Mouse (Mus musculus) hindbrain, embryonic 12.5 days (tissue): ENCODE data around the gene Mgat5b. TPM values are rescaled to one million over a fixed set of nuclear protein-coding genes. Genes with fewer than 3 reads are reported as not detected.

Experiments used
- ATAC-seq: fragments of 200-750 bp; cut with Nextera tagmentation; 2 replicates; pipeline ENCODE4 v1.8.0; 2017; ENCODE audit warnings: moderate TSS enrichment; ENCODE audit not compliant: low FRiP score
- H3K27ac ChIP-seq: fragments of 300-500 bp; sonication (generic); 2 replicates; pipeline ENCODE4 v1.5.1; 2016; ENCODE audit warnings: mild to moderate bottlenecking
- H3K27me3 ChIP-seq: fragments of 300-500 bp; sonication (generic); 2 replicates; pipeline ENCODE4 v1.6.1; 2016; ENCODE audit warnings: mild to moderate bottlenecking
- H3K36me3 ChIP-seq: fragments of 300-500 bp; sonication (generic); 2 replicates; pipeline ENCODE4 v1.6.1; 2016; ENCODE audit warnings: mild to moderate bottlenecking
- H3K4me1 ChIP-seq: fragments of 300-500 bp; sonication (generic); 2 replicates; pipeline ENCODE4 v1.6.1; 2016
- H3K4me2 ChIP-seq: fragments of 300-500 bp; sonication (generic); replicated peaks from 2 replicates; pipeline ENCODE4 v1.6.1; 2016; ENCODE audit warnings: mild to moderate bottlenecking
- H3K4me3 ChIP-seq: fragments of 300-500 bp; sonication (generic); 2 replicates; pipeline ENCODE4 v1.5.1; 2016; ENCODE audit warnings: mild to moderate bottlenecking
- H3K9ac ChIP-seq: fragments of 300-500 bp; sonication (generic); 2 replicates; pipeline ENCODE4 v1.6.1; 2016; ENCODE audit warnings: mild to moderate bottlenecking, moderate library complexity
- H3K9me3 ChIP-seq: fragments of 300-500 bp; sonication (generic); replicated peaks from 2 replicates; pipeline ENCODE4 v1.6.1; 2016; ENCODE audit warnings: mild to moderate bottlenecking
- WGBS: fragments of 180-500 bp; shearing (Covaris S2); methylation state at CpG from one replicate; pipeline ENCODE4 v1.1.7; 2016; 5-methylcytosine and 5-hydroxymethylcytosine counted together
- polyA plus RNA-seq: library from polyadenylated mRNA; unstranded; fragments of >200 nt; fragmentation: Nextera tagmentation; extraction: Ambion mirVana; gene quantifications from 2 replicates; pipeline ENCODE4 v1.2.1, GENCODE M21; 2016

The Mgat5b gene
- polyA plus RNA-seq = 23.8 TPM in 2 replicates

DNA sequence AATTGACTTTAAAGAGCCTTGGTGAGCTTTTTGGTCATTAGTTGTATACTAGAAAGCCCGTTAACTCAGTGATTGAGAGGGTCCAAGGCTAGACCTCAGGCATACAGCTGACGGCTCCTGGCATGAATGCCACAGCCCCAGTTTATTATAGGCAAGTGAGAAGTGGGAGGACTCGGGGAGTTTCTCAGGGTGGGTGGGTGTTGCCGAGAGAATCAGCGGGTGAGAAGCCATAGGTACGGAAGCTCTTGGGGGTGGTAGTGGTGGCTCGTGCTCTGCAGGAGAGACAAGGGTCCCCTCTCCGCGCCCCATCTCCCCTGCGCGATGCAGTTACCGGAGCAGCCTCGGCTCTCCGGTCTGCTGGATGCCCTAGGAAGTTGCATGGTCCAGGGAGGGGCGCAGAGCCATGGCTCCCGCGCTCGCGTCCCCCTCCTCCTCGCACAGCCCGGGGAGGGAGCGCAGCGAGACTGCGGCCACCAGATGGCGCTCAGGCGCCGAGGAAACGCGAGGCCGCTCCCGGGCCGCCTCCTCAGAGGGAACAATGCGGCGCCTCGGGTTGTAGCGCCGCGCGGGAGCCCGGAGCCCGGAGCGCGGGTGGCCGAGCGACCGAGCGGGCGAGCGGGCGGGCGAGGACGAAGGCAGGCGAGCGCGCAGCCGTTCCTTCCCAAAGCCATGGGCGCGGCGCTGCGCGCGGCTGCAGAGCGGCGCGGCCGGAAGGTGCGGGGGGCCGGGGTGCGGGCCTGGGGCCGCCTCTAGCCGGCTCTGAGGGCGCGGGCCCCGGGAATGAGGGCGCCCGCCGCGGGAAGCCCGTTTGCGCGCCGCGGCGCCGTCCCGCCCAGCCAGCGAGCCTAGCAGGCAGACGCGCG, at the start of gene Mgat5b:
Gene Mgat5b (plus strand): TSS at position 541 of the 863 bp plus-strand sequence.
- peak within 1 kb of the TSS; percentile 83 for H3K4me3 ChIP-seq
- H3K9me3 ChIP-seq = no peaks in the 10 kb centered on the region
- H3K36me3 ChIP-seq = peaks cover 5% of the 10 kb centered on the region
- H3K4me2 ChIP-seq = peak within 1 kb of the TSS; percentile 87
- peaks cover 56% of the 10 kb centered on the region for H3K4me1 ChIP-seq
- H3K27me3 ChIP-seq = peaks cover 41% of the 10 kb centered on the region
- peak; percentile 85 for ATAC-seq
- peak within 1 kb of the TSS; percentile 99 for H3K9ac ChIP-seq
- H3K27ac ChIP-seq = peak within 1 kb of the TSS; percentile 88
- WGBS = under 1% methylated on average over 82 of the region's 90 CpGs

DNA sequence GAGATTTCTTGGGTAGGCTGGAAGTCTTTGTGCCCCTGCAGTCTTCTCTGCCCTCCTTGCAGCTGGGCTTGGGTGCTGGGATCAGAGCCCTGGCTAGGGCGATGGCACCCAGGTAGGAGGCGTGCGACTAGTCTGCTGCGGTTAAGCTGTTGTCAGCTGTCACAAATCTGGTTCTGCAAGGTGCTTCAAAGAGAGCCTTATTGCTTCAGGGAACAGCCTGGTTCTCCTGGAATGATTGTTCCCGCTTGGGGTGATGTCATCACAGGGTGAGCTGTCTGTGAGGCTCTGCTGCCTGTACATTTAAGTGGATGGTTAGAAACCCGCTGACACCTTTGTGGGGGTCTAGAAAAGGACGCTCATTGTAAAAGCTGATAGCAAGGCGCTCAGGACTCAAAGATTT, 49.4 kb upstream of the Mgat5b start:
- Histone ChIP-seq H3K4me3 (no peak overlapping the region), H3K4me2 (no peak overlapping the region), H3K9me3 (no peaks in the 10 kb centered on the region), H3K27me3 (no peaks in the 10 kb centered on the region), H3K36me3 (peaks cover 74% of the 10 kb centered on the region), H3K9ac (no peak overlapping the region), H3K27ac (no peak overlapping the region), H3K4me1 (0 out of 2 replicates have a peak, but pooled peaks cover 2% of the 10 kb centered on the region)
- WGBS = 94% methylated on average over 8 of the region's 8 CpGs
- ATAC-seq = no peak

GRCm38 (mm10) chr11:116869641-116870040, 49.0 kb upstream of the Mgat5b start:
- H3K27ac ChIP-seq = no peak overlapping the region
- H3K4me1 ChIP-seq = no peaks in the 10 kb centered on the region
- H3K9me3 ChIP-seq = no peaks in the 10 kb centered on the region
- no peak for ATAC-seq
- peaks cover 76% of the 10 kb centered on the region for H3K36me3 ChIP-seq
- no peaks in the 10 kb centered on the region for H3K27me3 ChIP-seq
- 86% methylated on average over 4 of the region's 4 CpGs for WGBS
- H3K4me2 ChIP-seq = no peak overlapping the region
- no peak overlapping the region for H3K4me3 ChIP-seq
- no peak overlapping the region for H3K9ac ChIP-seq

DNA sequence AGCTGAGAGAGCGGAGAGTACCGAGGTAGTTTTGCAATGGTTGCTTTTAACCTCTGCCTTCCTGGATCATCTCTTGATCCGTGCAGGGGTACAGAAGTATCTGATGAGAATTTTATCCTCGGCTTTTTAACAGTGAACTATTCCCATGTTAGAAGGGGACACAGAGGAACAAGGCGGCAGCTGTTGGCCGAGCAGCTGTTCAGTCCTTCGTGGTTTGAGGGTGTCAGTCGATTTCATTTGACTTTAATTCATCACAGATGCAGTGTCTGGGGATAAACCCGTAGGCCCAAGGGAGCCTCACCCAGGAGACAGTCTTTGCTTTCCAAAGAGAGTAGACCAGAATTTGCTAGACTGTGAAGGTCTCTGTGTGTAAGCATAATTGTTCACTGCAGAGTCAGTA, 47.1 kb upstream of the Mgat5b start:
- ATAC-seq = no peak
- Histone ChIP-seq H3K4me1 (no peaks in the 10 kb centered on the region), H3K9ac (no peak overlapping the region), H3K9me3 (no peaks in the 10 kb centered on the region), H3K4me2 (no peak overlapping the region), H3K27ac (no peak overlapping the region), H3K27me3 (no peaks in the 10 kb centered on the region), H3K36me3 (peaks cover 62% of the 10 kb centered on the region), H3K4me3 (no peak overlapping the region)
- 89% methylated on average over 9 of the region's 9 CpGs for WGBS

- no peaks in the 10 kb centered on the region for H3K27me3 ChIP-seq
- H3K36me3 ChIP-seq = peaks cover 47% of the 10 kb centered on the region
- 84% methylated on average over 20 of the region's 20 CpGs for WGBS
- no peak overlapping the region for H3K27ac ChIP-seq
- no peak overlapping the region for H3K4me2 ChIP-seq
- no peak overlapping the region for H3K4me3 ChIP-seq
- H3K4me1 ChIP-seq = no peaks in the 10 kb centered on the region
- no peak overlapping the region for H3K9ac ChIP-seq
- no peaks in the 10 kb centered on the region for H3K9me3 ChIP-seq
- ATAC-seq = no peak
Observed at GRCm38 (mm10) chr11:116873987-116874386, 44.7 kb upstream of the Mgat5b start.

- Histone ChIP-seq H3K9me3 (no peaks in the 10 kb centered on the region), H3K9ac (no peak overlapping the region), H3K27ac (no peak overlapping the region), H3K4me2 (no peak overlapping the region), H3K4me1 (no peaks in the 10 kb centered on the region; the same call in 1 of the 2 replicates), H3K36me3 (peaks cover 17% of the 10 kb centered on the region), H3K27me3 (no peaks in the 10 kb centered on the region), H3K4me3 (no peak overlapping the region)
- ATAC-seq = no peak
- WGBS = 94% methylated on average over 8 of the region's 8 CpGs
Observed at GRCm38 (mm10) chr11:116878454-116878853, 40.2 kb upstream of the Mgat5b start.

DNA sequence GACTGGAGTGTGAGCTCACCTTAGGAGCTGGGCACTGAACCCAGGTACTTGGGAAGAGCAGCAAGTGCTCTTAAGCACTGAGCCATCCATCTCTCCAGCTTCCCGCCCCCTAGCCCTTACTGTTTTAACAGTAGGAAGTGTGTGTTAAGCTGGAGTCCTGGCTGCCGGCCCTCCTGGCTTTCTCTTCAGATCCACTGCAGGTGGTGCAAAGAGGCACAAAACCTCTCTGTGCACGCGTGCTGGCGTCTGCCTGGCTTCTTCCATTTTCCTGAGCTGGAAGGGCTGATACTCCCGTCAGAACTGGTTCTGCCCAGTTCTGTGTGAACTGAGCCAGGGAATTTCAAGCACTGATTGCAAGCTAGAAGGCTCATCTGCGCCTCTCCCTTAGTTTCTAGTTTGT, 37.8 kb upstream of the Mgat5b start:
- H3K27me3 ChIP-seq = peaks cover 3% of the 10 kb centered on the region; the same call in 1 of the 2 replicates
- peaks cover 5% of the 10 kb centered on the region for H3K4me1 ChIP-seq
- no peak overlapping the region for H3K9ac ChIP-seq
- ATAC-seq = no peak
- no peak overlapping the region for H3K27ac ChIP-seq
- no peak overlapping the region for H3K4me2 ChIP-seq
- 64% methylated on average over 7 of the region's 7 CpGs for WGBS
- no peak overlapping the region for H3K4me3 ChIP-seq
- no peaks in the 10 kb centered on the region for H3K9me3 ChIP-seq
- H3K36me3 ChIP-seq = no peaks in the 10 kb centered on the region

DNA sequence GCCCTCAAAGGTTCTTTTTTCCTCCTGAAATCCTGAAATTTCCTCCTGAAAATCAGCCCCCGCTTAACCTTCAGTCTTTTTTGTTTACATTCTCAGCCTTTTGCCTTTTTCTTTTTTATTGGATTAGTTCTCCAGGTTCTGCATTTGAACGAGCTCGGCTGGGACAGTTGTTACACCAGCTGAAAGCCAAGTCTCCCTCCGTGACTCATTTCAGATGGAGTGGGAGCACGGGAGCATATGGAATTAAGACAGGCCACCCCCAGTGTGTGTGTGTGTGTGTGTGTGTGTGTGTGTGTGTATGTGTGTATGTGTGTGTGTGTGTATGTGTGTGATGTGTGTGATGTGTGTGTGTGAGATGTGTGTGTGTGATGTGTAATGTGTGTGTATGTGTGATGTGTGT, 37.2 kb upstream of the Mgat5b start:
- H3K4me3 ChIP-seq = no peak overlapping the region
- H3K9me3 ChIP-seq = no peaks in the 10 kb centered on the region
- no peaks in the 10 kb centered on the region for H3K36me3 ChIP-seq
- H3K9ac ChIP-seq = no peak overlapping the region
- ATAC-seq = no peak
- H3K27ac ChIP-seq = no peak overlapping the region
- H3K4me1 ChIP-seq = peaks cover 7% of the 10 kb centered on the region
- peaks cover 9% of the 10 kb centered on the region for H3K27me3 ChIP-seq
- WGBS = 71% methylated on average over 5 of the region's 5 CpGs
- no peak overlapping the region for H3K4me2 ChIP-seq

DNA sequence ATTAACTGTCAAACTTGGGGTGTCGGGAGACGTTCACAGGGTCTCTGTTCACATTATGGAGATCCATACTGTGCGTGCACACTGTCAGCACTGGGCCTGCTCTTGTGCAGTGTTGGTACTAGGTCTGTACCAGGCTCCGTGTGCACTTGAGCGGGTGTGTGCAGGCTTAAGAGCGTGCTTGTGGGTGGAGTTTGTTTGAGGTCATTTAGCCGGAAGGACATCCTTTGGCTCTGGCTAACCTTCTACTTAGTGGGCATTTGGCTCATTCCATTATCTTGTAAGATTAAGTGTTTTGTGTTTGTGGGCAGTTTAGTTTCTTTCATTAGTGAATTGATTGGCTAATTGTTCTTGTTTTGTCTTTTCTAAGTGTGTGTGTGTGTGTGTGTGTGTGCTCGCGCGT, 36.2 kb upstream of the Mgat5b start:
- peaks cover 19% of the 10 kb centered on the region for H3K27me3 ChIP-seq
- H3K9ac ChIP-seq = no peak overlapping the region
- no peak overlapping the region for H3K27ac ChIP-seq
- H3K4me3 ChIP-seq = no peak overlapping the region
- H3K36me3 ChIP-seq = no peaks in the 10 kb centered on the region
- no peak for ATAC-seq
- H3K9me3 ChIP-seq = no peaks in the 10 kb centered on the region
- peaks cover 7% of the 10 kb centered on the region for H3K4me1 ChIP-seq
- H3K4me2 ChIP-seq = no peak overlapping the region
- 78% methylated on average over 10 of the region's 10 CpGs for WGBS

- H3K4me3 ChIP-seq = no peak overlapping the region
- H3K36me3 ChIP-seq = no peaks in the 10 kb centered on the region
- H3K4me2 ChIP-seq = no peak overlapping the region
- no peak overlapping the region for H3K9ac ChIP-seq
- H3K27me3 ChIP-seq = peaks cover 22% of the 10 kb centered on the region
- H3K9me3 ChIP-seq = no peaks in the 10 kb centered on the region
- no peak for ATAC-seq
- WGBS = 82% methylated on average over 6 of the region's 6 CpGs
- H3K4me1 ChIP-seq = peaks cover 7% of the 10 kb centered on the region
- no peak overlapping the region for H3K27ac ChIP-seq
Observed at GRCm38 (mm10) chr11:116884061-116884460, 34.6 kb upstream of the Mgat5b start.

GRCm38 (mm10) chr11:116885275-116886151, 33.1 kb upstream of the Mgat5b start:
- Histone ChIP-seq H3K9me3 (no peaks in the 10 kb centered on the region), H3K9ac (no peak overlapping the region), H3K4me1 (peaks cover 7% of the 10 kb centered on the region), H3K27me3 (peaks cover 22% of the 10 kb centered on the region), H3K27ac (no peak overlapping the region), H3K4me2 (peak overlapping the region; percentile 39), H3K4me3 (0 out of 2 replicates have a peak overlapping the region, but pooled peaks have one; percentile 0), H3K36me3 (no peaks in the 10 kb centered on the region)
- 5% methylated on average over 27 of the region's 28 CpGs for WGBS
- peak; percentile 50; the same call in 1 of the 2 replicates for ATAC-seq

DNA sequence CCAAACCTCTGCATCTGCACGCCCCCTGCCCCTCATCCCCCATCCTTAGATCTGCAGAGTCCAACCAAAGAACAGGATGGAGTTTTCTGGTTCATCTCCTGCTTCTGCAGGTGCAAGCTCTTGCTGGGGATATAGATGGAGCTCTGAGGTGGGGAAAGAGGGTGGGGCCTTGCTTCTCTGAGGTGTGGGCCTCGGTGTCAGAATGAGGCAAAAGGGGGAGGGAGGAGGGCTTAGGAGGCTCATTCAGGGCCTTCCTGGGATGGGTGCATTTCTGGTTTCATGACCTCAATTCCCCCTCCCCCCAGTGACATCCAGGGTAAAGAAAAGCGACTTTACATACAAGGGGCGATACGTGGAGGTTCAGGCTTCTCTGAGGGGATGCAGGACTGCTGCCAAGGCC, 31.5 kb upstream of the Mgat5b start:
- H3K4me2 ChIP-seq = no peak overlapping the region
- H3K4me3 ChIP-seq = no peak overlapping the region
- 66% methylated on average over 5 of the region's 5 CpGs for WGBS
- peaks cover 22% of the 10 kb centered on the region for H3K27me3 ChIP-seq
- H3K4me1 ChIP-seq = peaks cover 7% of the 10 kb centered on the region
- ATAC-seq = no peak
- H3K9ac ChIP-seq = no peak overlapping the region
- H3K9me3 ChIP-seq = no peaks in the 10 kb centered on the region
- no peak overlapping the region for H3K27ac ChIP-seq
- H3K36me3 ChIP-seq = no peaks in the 10 kb centered on the region
